Mouse (Mus musculus) brain, embryonic 18.5 days (tissue): Measurements from ENCODE around the gene Wdr62.
"Not testable (repeated sequence)": the region's sequence is repeated elsewhere in the genome, so short reads cannot be mapped to it uniquely, and the experiment has no call there.

Source experiments
- DNase-seq: peaks from one replicate; pipeline ENCODE4 v3.0.0-alpha.2; 2012; ENCODE audit warnings: low read depth, low spot score

Gene Wdr62

DNA sequence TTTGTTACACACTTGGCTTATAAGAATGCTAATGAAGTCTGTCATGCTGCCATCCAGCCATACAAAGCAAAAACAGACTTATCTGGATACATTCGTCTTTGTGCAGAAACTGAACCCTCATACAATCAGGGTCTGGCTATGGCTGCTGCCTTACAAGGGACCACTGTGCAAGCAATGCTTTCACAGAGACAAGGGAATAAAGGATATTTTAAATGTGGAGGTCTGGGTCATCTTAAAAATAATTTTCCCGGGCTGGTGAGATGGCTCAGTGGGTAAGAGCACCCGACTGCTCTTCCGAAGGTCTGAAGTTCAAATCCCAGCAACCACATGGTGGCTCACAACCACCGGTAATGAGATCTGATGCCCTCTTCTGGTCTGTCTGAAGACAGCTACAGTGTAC lies 73.9 kb downstream of the Wdr62 start:
- DNase-seq, result not testable (repeated sequence)

DNA sequence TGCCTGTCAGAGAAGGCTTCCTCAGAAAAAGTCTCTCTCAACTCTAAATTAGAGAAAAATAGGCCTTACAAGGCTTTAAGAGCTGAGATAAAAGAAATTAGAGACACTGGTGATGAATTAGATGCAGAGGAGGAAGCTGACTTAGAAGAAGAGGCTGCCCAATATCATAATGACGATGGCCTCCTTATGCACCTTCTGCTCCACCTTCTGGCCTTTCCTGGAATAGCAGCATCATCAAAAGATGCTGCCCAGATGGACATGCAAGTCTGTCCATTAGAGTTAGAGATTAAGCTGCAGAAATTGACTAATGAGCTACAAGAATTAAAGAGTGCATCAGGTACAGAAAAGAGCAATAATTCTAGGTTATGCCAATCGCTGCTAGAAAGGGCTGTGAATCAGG lies 74.8 kb downstream of the Wdr62 start:
- DNase-seq, result no peak

DNA sequence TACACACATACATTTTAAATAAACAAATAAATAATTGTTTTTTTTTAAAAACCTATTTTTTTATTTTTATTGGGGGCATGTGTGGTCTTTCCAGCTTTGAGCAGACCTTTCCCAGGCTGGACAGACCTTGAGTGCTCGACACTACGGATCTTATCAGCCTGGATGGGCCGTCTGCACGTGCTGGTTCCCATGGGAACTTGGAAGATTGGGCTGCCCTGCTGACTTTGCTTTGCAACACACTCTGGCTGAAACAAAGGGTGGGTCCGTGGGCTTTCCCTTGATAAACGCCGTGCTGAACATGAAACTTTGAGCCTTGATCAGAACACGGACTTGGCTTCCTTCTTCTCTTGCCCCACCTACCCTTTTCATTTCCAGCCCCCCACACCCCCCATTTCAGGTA lies 75.8 kb downstream of the Wdr62 start:
- DNase-seq, result no peak

DNA sequence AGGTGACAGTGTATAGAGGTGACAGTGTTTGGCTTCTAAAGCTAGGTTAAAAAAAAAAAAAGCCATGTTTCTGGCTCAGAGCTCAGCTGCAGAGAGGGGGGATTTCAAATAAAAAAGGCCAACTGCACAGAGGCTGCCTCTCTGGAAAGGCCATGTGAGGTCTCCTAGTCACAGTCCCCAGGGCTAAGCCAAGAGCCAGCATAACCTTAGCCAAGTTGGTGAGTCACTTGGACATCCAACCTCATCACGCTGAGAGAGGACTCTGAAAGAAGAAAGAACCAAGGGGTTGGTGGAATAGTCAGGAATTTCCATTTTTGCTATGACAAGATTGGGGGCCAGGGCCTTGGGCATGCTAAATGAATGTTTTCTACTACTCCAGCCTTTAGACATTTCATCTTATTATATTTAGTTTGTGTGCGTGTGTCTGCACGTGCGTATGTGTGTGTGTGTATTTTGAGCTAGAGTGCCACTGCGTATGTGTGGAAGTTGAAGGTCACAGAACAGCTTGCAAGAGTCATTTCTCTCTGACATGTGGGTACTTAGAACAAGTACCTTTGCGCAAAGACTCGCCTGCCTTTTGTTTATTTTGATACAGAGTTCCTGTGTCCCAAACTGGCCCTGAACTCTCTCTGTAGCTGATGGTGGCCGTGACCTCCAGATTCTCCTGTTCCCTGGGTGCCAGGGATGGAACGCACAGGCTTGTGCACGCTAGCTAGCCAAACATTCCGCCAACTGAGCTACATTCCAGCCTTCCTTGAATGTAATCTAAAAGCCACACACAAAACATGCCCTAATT lies 77.1 kb downstream of the Wdr62 start:
- DNase-seq, result no peak

DNA sequence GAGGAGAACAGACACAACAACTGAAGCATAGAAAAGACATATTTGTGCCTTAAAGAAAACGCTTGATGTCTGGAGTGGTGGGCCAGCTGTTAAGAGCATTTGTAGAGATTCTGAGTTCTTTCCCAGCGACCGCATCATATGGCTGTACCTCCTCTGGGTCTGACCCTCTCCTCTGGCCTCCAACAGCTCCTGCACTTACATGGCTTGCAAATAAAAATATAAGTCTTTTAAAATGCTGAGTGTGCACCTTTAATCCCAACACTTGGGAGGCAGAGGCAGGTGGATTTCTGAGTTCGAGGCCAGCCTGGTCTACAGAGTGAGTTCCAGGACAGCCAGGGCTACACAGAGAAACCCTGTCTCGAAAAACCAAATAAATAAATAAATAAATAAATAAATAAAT lies 79.6 kb downstream of the Wdr62 start:
- not testable (repeated sequence) for DNase-seq

DNA sequence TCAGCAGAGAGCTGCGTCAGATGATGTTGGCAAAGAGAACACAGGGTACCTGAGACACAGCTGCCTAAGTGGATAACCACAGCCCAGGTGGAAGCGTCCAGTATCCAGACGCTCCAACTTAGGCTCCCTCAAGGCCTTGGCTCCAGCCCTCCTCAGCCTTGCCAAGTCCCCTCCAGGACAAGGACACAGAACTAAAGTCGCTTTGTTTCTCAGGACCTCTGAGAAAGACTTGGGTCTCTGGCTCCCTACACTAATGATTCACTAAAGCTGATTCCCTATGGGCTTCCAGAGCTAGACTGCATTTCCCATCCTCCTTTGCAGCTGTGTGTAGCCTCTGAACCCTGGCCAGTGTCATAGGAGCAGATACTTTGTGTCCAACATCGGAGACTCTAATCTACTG lies 80.0 kb downstream of the Wdr62 start:
- no peak for DNase-seq

DNA sequence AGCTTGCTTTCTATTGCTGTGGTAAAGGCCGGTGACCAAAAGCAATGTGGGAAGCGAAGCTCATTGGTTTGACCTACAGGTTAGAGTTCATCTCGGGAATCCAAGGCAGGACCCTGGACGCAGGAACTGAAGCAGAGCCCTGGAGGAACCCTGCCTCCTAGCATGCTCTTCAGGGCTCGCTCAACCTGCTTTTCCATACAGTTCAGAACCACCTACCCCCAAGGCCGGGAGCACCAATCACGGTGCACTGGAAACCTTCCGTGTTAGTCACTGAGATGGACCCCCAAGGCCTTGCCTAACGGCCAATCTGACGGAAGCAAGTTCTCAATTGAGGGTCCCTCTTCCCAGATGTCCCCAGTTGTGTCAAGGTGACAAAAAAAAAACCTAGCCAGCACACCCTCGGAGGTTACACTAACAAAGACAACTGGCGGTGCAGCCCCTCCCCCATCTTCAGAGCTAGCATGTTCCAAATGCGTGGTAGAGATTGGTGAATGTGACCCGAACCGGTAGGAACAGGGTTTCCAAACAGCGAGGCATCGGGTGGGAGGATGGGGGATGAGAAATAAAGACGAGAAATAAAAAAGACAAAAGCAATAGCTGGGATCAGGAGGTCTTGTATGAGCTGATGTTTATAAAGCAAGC lies 80.6 kb downstream of the Wdr62 start:
- no peak for DNase-seq

DNA sequence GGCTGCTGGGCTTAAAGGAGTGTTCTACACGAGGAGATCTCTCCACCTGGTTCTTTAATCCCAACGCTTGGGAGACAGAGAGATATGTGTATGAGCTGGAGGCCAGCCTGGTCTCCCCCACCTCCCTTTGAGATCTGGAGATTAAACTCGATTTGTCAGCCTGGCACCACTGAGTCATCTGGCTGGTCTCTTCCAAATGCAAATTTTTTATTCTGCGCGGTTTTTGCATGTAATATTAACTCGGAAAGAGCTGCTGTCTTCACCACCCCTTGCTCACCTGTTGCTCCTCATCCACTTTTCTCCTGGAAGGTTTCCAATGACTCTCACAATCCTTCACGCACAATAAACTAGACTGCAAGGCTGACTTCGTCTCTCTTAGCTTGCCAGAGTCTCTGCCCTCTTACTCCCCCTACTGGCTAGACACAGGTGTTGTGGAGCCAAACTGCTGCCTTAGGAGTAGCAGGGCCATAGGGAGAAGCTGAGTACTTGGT lies 81.7 kb downstream of the Wdr62 start, which contains the start of gene Capns1:
TSS of gene Capns1 (minus strand) at position 331 of the 491 bp plus-strand sequence.
- no peak for DNase-seq

DNA sequence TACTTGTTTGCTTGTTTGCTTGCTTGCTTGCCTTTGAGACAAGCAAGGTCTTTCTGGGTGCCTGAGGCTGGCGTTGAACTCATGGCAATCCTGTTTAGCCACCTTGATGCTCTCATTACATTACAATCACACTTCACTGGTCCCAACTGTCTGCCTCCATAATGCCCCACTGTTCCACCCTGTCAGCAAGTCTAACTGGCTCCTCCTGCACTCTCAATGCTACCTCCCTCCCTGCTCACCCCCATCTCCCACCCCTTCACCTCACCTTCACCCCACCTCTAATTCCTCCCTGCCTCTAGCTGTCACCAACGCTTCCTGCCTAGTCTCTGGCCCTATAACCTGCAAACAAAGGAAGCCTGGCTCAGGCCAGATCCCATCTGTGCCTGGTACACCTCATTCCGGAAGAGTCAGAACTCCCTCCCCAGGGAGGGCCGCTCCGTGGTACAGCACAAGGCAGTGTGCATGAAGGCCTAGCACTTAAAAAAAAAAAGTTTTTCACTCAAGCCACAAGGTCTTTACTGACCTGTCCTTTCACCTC lies 82.6 kb downstream of the Wdr62 start:
- DNase-seq, result no peak

DNA sequence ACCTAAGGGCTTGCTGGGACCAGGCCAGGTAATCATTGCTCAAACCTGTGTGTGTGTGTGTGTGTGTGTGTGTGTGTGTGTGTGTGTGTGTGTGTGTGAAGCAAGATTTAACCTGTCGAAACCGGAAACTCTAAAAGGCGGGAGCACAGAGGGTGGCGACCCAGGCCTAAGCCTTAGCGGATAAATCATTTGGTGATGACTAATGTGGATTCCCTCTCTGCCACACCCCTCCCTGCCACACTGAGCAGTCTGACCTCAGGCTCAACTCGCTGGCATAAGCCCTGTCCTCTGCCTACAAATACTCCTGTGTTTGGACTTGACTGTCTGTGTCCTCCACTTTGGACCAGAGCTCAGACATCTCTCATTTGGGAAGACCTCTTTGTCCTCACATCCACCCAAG lies 84.0 kb downstream of the Wdr62 start:
- no peak for DNase-seq

DNA sequence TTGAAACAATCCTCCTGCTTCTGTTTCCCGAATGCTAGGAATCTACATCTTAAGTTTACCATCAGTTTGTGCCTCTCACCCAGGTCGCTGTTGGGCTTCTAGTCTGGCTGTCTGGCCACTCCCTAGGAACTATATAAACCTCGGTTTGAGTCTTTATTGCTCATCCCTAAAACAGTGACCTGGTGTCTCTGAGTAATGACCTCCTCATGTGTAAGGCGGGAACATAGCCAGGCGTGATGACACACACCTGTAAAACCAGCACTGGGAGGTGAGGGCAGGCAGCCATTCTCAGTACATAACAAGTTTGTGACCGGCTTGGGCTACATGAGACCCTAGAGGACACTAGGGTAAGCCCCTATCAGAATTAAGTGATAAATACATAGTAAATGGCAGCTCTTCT lies 84.8 kb downstream of the Wdr62 start:
- no peak for DNase-seq

DNA sequence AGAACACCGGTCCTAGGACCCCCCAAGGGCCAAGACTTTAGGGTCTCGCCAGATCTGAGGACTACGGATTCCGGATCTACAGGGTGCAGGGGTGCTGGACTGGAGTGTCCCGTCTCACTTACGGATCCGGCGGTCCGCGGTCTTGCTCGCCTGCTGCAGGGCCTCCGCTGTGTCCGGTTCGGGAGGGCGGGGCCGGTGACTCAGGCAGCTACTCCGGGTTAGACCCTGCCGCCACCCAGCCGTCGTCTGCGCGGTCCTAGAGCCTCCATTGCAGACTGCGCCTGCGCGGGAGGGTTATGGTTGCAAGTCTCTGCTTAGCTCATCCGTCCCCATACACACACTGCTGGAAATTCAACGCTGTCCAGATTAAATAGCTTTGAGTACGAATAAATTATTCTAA lies 85.3 kb downstream of the Wdr62 start:
- peak; percentile 80 for DNase-seq

DNA sequence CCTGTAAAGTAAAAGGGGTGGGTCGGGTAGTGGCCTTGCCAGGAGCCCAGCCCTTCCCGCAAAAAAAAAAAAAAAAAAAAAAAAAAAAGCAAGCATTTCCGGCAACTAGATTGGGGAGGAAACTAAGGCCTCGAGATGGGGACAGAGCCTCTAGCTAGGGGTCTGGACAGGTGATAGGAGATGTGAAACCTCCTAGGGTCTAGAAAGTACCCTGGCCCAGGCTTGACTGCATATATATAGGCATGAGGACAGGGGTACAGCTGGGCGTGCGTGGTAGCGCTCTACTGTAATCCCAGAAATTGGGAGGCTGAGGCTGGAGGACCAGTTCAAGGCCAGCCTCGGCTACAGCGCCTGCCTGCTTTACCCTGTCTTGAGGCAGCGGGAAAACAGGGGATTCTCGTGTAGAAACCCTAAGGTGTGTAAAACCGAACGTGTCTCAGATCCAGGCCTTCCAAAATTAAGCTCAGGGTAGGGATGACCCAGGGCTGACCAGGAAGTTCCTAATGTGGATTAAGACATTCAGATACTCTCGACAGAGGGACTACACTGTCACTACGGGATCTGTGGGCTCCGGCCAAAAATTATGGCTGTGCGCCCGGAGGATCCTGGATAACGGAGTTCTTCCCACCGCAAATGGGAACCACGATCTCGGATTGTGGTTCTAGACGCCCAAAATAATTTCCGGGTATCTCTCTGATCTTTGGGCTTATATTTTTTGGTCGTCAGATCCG lies 86.0 kb downstream of the Wdr62 start:
- no peak for DNase-seq

DNA sequence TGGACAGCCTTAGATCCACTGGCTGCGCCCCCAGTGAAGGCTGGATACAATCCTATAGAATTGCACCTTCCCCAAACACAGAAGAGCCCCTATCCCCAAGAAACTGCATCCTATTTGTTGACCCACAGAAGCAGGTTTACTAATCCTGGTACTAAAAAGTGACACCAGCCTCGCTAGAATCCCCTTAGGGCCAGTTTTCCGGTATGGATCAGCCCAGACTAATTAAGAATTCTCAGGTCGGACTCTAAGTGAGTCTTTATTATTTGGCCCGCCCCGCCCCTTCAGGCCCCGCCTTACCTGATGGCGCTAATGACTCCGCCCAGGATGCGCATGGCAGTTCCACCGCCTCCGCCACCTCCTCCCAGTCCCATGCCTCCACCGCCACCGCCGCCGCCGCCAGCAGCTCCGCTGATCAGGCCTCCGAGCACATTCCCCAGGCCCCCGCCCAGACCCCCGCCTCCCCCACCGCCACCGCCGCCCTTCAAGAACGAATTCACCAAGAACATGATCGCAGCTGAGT lies 86.6 kb downstream of the Wdr62 start:
- no peak for DNase-seq

DNA sequence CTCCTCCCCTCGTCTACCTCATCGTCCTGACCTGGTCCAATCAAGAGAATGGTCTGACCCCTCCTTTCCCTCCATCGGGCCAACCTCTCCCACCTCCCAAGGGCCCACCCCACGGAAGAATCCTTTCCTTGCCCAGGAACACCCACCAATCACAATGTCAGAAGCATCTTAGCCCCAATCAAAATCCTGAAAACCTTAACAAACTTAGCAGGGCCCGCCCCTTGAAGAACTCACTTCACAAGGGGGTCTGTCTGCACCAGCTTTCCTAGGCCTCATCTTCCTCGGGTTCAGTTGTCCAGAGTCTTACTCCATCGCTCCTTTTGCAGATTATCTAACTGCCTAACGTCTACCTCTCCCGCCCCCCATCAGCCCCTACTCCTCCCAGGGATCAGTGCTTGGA lies 87.2 kb downstream of the Wdr62 start:
- DNase-seq, result no peak

DNA sequence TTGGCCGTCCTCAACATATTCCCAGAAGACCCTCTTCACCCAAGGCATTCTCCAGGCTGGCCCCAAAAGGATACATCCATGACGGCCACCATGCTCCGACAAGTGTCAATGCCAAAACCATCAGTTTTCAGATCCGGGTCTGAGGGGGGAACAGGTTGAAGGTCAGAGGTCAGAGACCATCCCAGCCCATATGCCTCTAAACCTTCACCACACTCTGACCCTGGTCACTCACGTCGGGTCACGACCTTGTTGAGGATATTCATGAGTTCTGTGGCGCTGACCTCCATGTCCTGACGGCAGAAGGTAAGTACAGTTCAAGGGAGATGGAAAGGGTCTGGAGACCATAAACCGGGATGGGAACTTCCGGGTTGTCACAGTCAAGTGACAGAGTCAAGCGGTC lies 88.1 kb downstream of the Wdr62 start:
- DNase-seq, result no peak
